In the genomic region with DNA sequence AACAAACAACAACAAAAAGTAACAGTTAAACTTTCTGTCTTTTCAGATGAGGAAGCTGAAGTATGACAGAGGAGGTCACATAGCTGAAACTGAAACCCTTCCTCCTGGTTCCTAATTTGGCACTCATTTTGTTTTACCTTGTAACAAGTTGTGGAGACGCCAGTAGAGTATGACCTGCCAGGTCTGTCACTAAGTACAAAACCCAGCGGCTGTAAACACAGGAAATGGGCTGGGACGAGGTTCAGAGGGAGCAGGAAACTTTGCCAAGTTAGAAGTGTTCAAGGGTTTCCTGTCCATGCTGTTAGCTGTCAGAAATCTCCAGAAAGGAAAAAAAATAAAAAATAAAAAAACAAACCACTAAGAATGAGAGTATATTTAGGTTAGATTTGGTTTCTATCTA, we compare ENCODE assay signal across 8 mouse cellular contexts.
DNase-seq lines count a peak whose midpoint lies in the region; ATAC-seq and TF ChIP-seq lines count a peak whose summit lies in the region.

No protein-coding gene starts in this region.

- no peak overlapping the region for H3K4me2 ChIP-seq in midbrain, postnatal 0 days (ENCODE audit: low read depth, low read length, poor library complexity, severe bottlenecking)
- no peak overlapping the region for H3K4me2 ChIP-seq in midbrain, embryonic 16.5 days (ENCODE audit: low read length)
- 0 out of 2 replicates have a peak overlapping the region, but pooled peaks have one; percentile 14 for H3K4me2 ChIP-seq in liver, embryonic 12.5 days
- no peak overlapping the region for H3K4me2 ChIP-seq in forebrain, postnatal 0 days (ENCODE audit: low read depth)

- H3K36me3 ChIP-seq in midbrain, postnatal 0 days (ENCODE audit: insufficient read depth, low read length), result no peaks in the 10 kb centered on the region
- H3K36me3 ChIP-seq in midbrain, embryonic 16.5 days (ENCODE audit: control insufficient read depth, insufficient read depth, low read length), result no peaks in the 10 kb centered on the region
- no peaks in the 10 kb centered on the region for H3K36me3 ChIP-seq in liver, embryonic 12.5 days
- H3K36me3 ChIP-seq in forebrain, postnatal 0 days (ENCODE audit: insufficient read depth), result no peaks in the 10 kb centered on the region

- H3K9ac ChIP-seq in midbrain, postnatal 0 days (replicated peaks; ENCODE audit: low read length, poor library complexity, severe bottlenecking), result no peak overlapping the region
- no peak overlapping the region for H3K9ac ChIP-seq in midbrain, embryonic 16.5 days (ENCODE audit: low read depth, low read length)
- no peak overlapping the region for H3K9ac ChIP-seq in liver, embryonic 12.5 days
- no peak overlapping the region for H3K9ac ChIP-seq in forebrain, postnatal 0 days

- no peaks in the 10 kb centered on the region for H3K4me1 ChIP-seq in midbrain, postnatal 0 days (ENCODE audit: insufficient read depth, low read length)
- H3K4me1 ChIP-seq in midbrain, embryonic 16.5 days (ENCODE audit: control insufficient read depth, insufficient read depth, low read length), result no peaks in the 10 kb centered on the region
- H3K4me1 ChIP-seq in liver, embryonic 12.5 days, result peaks cover 18% of the 10 kb centered on the region
- H3K4me1 ChIP-seq in forebrain, postnatal 0 days (ENCODE audit: insufficient read depth), result no peaks in the 10 kb centered on the region

- TF ChIP-seq CTCF in midbrain, postnatal 0 days (IDR thresholded peaks at IDR 0.05), result no peak
- no peak for TF ChIP-seq CTCF in forebrain, postnatal 0 days (IDR thresholded peaks at IDR 0.05; ENCODE audit: low read depth)

- H3K27ac ChIP-seq in midbrain, postnatal 0 days (ENCODE audit: low read depth, low read length), result no peak overlapping the region
- no peak overlapping the region for H3K27ac ChIP-seq in midbrain, embryonic 16.5 days (ENCODE audit: low read length)
- H3K27ac ChIP-seq in liver, embryonic 12.5 days, result no peak overlapping the region
- no peak overlapping the region for H3K27ac ChIP-seq in forebrain, postnatal 0 days (ENCODE audit: low read depth, low read length)

- WGBS in midbrain, postnatal 0 days, result 68% methylated on average over 3 of the region's 3 CpGs
- WGBS in midbrain, embryonic 16.5 days, result 76% methylated on average over 3 of the region's 3 CpGs
- 21% methylated on average over 3 of the region's 3 CpGs for WGBS in liver, embryonic 12.5 days (ENCODE audit: insufficient replicate concordance)
- 50% methylated on average over 3 of the region's 3 CpGs for WGBS in forebrain, postnatal 0 days

- DNase-seq in midbrain, postnatal 0 days (ENCODE audit: low spot score), result peak; percentile 6
- peak; percentile 84 to 86 for DNase-seq in heart, adult 9 months (ENCODE audit: low spot score in 2 of 2)
- peak; percentile 37 to 42 for DNase-seq in spleen, adult 18-20 months
- DNase-seq in forebrain, postnatal 0 days, result no peak
- no peak for DNase-seq in MN1 (ENCODE audit: low spot score)
- no peak for DNase-seq in layer of hippocampus, adult 11-12 months (ENCODE audit: low spot score)

- no peaks in the 10 kb centered on the region for H3K27me3 ChIP-seq in midbrain, postnatal 0 days (ENCODE audit: insufficient read depth, low read length)
- H3K27me3 ChIP-seq in midbrain, embryonic 16.5 days (ENCODE audit: control insufficient read depth, insufficient read depth, low read depth, low read length), result no peaks in the 10 kb centered on the region
- no peaks in the 10 kb centered on the region for H3K27me3 ChIP-seq in liver, embryonic 12.5 days (replicated peaks)
- H3K27me3 ChIP-seq in forebrain, postnatal 0 days (ENCODE audit: insufficient read depth, low read length), result no peaks in the 10 kb centered on the region

- H3K9me3 ChIP-seq in midbrain, postnatal 0 days (ENCODE audit: low read length), result no peaks in the 10 kb centered on the region
- no peaks in the 10 kb centered on the region for H3K9me3 ChIP-seq in midbrain, embryonic 16.5 days (replicated peaks; ENCODE audit: control insufficient read depth, low read length, poor library complexity, severe bottlenecking)
- no peaks in the 10 kb centered on the region for H3K9me3 ChIP-seq in liver, embryonic 12.5 days (replicated peaks)
- no peaks in the 10 kb centered on the region for H3K9me3 ChIP-seq in forebrain, postnatal 0 days (ENCODE audit: low read length)

- ATAC-seq in midbrain, postnatal 0 days (ENCODE audit: low FRiP score), result no peak
- no peak for ATAC-seq in midbrain, embryonic 16.5 days
- ATAC-seq in liver, embryonic 12.5 days, result no peak
- no peak for ATAC-seq in forebrain, postnatal 0 days

- H3K4me3 ChIP-seq in midbrain, postnatal 0 days (ENCODE audit: low read depth, low read length), result no peak overlapping the region
- H3K4me3 ChIP-seq in midbrain, embryonic 16.5 days (ENCODE audit: low read depth, low read length), result no peak overlapping the region
- no peak overlapping the region for H3K4me3 ChIP-seq in liver, embryonic 12.5 days
- no peak overlapping the region for H3K4me3 ChIP-seq in forebrain, postnatal 0 days (ENCODE audit: low read depth, low read length)

Comparison
In these comparisons a context has a peak if more than half of its experiments do, and no peak if none do; other contexts are left out.
1. DNase-seq: peak in midbrain, postnatal 0 days (single experiment), heart, adult 9 months (2 of 2) and spleen, adult 18-20 months (2 of 2); none in forebrain, postnatal 0 days (single experiment), MN1 (single experiment) and layer of hippocampus, adult 11-12 months (single experiment).